Mouse (Mus musculus) cortical plate, adult 2 months (tissue): Measurements from ENCODE around the gene AA467197.

Experiments used
- CTCF ChIP-seq: fragments of 200-500 bp; IDR thresholded peaks from 2 replicates; pipeline ENCODE4 v1.5.1; 2011; ENCODE audit warnings: mild to moderate bottlenecking, control low read depth, low read length; ENCODE audit not compliant: insufficient read depth; ENCODE audit errors: extremely low read depth
- POLR2A ChIP-seq: fragments of 200-500 bp; IDR thresholded peaks from 2 replicates; pipeline ENCODE4 v1.6.1; 2011; ENCODE audit warnings: mild to moderate bottlenecking, low read length, control low read depth; ENCODE audit not compliant: insufficient read depth; ENCODE audit errors: extremely low read depth

DNA sequence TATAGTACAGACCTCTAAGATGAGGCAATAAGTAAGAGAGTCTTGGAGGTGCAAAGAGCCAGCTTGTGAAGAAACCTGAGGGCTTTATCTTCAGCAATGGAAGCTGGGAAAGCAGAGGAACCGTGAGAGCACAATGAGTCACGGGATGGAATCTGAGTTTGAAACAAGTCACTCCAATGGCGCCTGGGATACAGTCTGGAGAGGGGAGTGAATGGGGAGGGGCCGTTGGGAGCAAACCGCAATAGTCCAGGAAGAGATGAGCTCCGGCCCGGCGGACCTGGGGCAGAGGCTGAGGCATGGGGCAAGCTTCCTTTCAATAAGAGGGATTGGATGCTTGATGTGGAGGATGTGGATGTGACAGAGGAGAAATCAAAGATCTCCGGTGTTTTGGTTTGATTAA is 28.0 kb upstream of the AA467197 start:
- TF ChIP-seq POLR2A (no peak), CTCF (no peak)
